Mouse (Mus musculus) midbrain, embryonic 16.5 days (tissue): ENCODE results near the gene Rad1. TPM values are rescaled to one million over a fixed set of nuclear protein-coding genes. Genes with fewer than 3 reads are reported as not detected.
"Not testable (repeated sequence)": the region's sequence is repeated elsewhere in the genome, so short reads cannot be mapped to it uniquely, and the experiment has no call there.

Source experiments
- ATAC-seq: fragments of 200-750 bp; cut with Nextera tagmentation; 2 replicates; pipeline ENCODE4 v1.8.0; 2017; ENCODE audit warnings: moderate TSS enrichment
- H3K27ac ChIP-seq: fragments of 300-500 bp; sonication (generic); 2 replicates; pipeline ENCODE4 v1.5.1; 2014; ENCODE audit warnings: mild to moderate bottlenecking, low read length, mixed read lengths
- H3K27me3 ChIP-seq: fragments of 300-500 bp; sonication (generic); 2 replicates; pipeline ENCODE4 v1.6.1; 2014; ENCODE audit warnings: low read depth, low read length, mixed read lengths; ENCODE audit not compliant: control insufficient read depth, insufficient read depth
- H3K36me3 ChIP-seq: fragments of 300-500 bp; sonication (generic); 2 replicates; pipeline ENCODE4 v1.6.1; 2014; ENCODE audit warnings: mild to moderate bottlenecking, low read length, moderate library complexity, mixed read lengths; ENCODE audit not compliant: control insufficient read depth, insufficient read depth
- H3K4me1 ChIP-seq: fragments of 300-500 bp; sonication (generic); 2 replicates; pipeline ENCODE4 v1.6.1; 2014; ENCODE audit warnings: mild to moderate bottlenecking, low read length, mixed read lengths; ENCODE audit not compliant: control insufficient read depth, insufficient read depth
- H3K4me2 ChIP-seq: fragments of 300-500 bp; sonication (generic); 2 replicates; pipeline ENCODE4 v1.6.1; 2014; ENCODE audit warnings: mild to moderate bottlenecking, low read length, mixed read lengths
- H3K4me3 ChIP-seq: fragments of 300-500 bp; sonication (generic); 2 replicates; pipeline ENCODE4 v1.5.1; 2014; ENCODE audit warnings: low read depth, mild to moderate bottlenecking, low read length, moderate library complexity, mixed read lengths
- H3K9ac ChIP-seq: fragments of 300-500 bp; sonication (generic); 2 replicates; pipeline ENCODE4 v1.6.1; 2014; ENCODE audit warnings: low read depth, low read length, mixed read lengths
- H3K9me3 ChIP-seq: fragments of 300-500 bp; sonication (generic); replicated peaks from 2 replicates; pipeline ENCODE4 v1.6.1; 2014; ENCODE audit warnings: mild to moderate bottlenecking, low read length, mixed read lengths; ENCODE audit not compliant: control insufficient read depth, poor library complexity, severe bottlenecking
- WGBS: fragments of 180-500 bp; shearing (Covaris S2); extraction: QIAGEN DNeasy Blood & Tissue Kit; methylation state at CpG from one replicate; pipeline ENCODE4 v1.1.7; 2014; 5-methylcytosine and 5-hydroxymethylcytosine counted together
- polyA plus RNA-seq: library from polyadenylated mRNA; unstranded; fragments of >200 nt; fragmentation: Nextera tagmentation; extraction: Ambion mirVana; gene quantifications from 2 replicates; pipeline ENCODE4 v1.2.1, GENCODE M21; 2015

The Rad1 gene
- polyA plus RNA-seq, 1 experiment from 2014 or later, result 20.1 TPM

- H3K4me3 ChIP-seq, result no peak overlapping the region
- H3K36me3 ChIP-seq, result no peaks in the 10 kb centered on the region
- WGBS, result 76% methylated on average over 5 of the region's 5 CpGs
- no peak for ATAC-seq
- H3K4me1 ChIP-seq, result no peaks in the 10 kb centered on the region
- no peaks in the 10 kb centered on the region for H3K9me3 ChIP-seq
- H3K27ac ChIP-seq, result no peak overlapping the region
- no peaks in the 10 kb centered on the region for H3K27me3 ChIP-seq
- H3K9ac ChIP-seq, result no peak overlapping the region
- H3K4me2 ChIP-seq, result no peak overlapping the region
Observed at GRCm38 (mm10) chr15:10499593-10499992, 13.8 kb downstream of the Rad1 start.

- no peaks in the 10 kb centered on the region for H3K9me3 ChIP-seq
- ATAC-seq, result no peak
- 85% methylated on average over 5 of the region's 5 CpGs for WGBS
- no peaks in the 10 kb centered on the region for H3K36me3 ChIP-seq
- H3K4me1 ChIP-seq, result no peaks in the 10 kb centered on the region
- H3K9ac ChIP-seq, result no peak overlapping the region
- no peak overlapping the region for H3K27ac ChIP-seq
- no peak overlapping the region for H3K4me3 ChIP-seq
- H3K27me3 ChIP-seq, result no peaks in the 10 kb centered on the region
- H3K4me2 ChIP-seq, result no peak overlapping the region
Observed at GRCm38 (mm10) chr15:10500035-10500434, 14.2 kb downstream of the Rad1 start.

- ATAC-seq, result peak; percentile 94
- WGBS, result 58% methylated on average over 11 of the region's 11 CpGs
- no peaks in the 10 kb centered on the region for H3K36me3 ChIP-seq
Observed at GRCm38 (mm10) chr15:10500838-10501719, 15.3 kb downstream of the Rad1 start.

GRCm38 (mm10) chr15:10506099-10506498, 20.3 kb downstream of the Rad1 start:
- H3K4me2 ChIP-seq, result no peak overlapping the region
- H3K9me3 ChIP-seq, result no peaks in the 10 kb centered on the region
- H3K4me1 ChIP-seq, result no peaks in the 10 kb centered on the region
- H3K27me3 ChIP-seq, result no peaks in the 10 kb centered on the region
- WGBS, result 79% methylated on average over 11 of the region's 11 CpGs
- no peak overlapping the region for H3K4me3 ChIP-seq
- H3K36me3 ChIP-seq, result no peaks in the 10 kb centered on the region
- no peak for ATAC-seq
- H3K9ac ChIP-seq, result no peak overlapping the region
- no peak overlapping the region for H3K27ac ChIP-seq

More at GRCm38 (mm10) chr15:10500838-10501719, 15.3 kb downstream of the Rad1 start:
- Histone ChIP-seq H3K9me3 (no peaks in the 10 kb centered on the region), H3K9ac (no peak overlapping the region), H3K27ac (no peak overlapping the region), H3K4me3 (no peak overlapping the region), H3K4me1 (no peaks in the 10 kb centered on the region), H3K27me3 (no peaks in the 10 kb centered on the region), H3K4me2 (no peak overlapping the region)

- ATAC-seq, result no peak
- no peaks in the 10 kb centered on the region for H3K27me3 ChIP-seq
- H3K4me2 ChIP-seq, result no peak overlapping the region
- WGBS, result 79% methylated on average over 7 of the region's 7 CpGs
- H3K27ac ChIP-seq, result no peak overlapping the region
- H3K4me3 ChIP-seq, result no peak overlapping the region
- H3K9ac ChIP-seq, result no peak overlapping the region
- no peaks in the 10 kb centered on the region for H3K36me3 ChIP-seq
- H3K9me3 ChIP-seq, result no peaks in the 10 kb centered on the region
- no peaks in the 10 kb centered on the region for H3K4me1 ChIP-seq
Observed at GRCm38 (mm10) chr15:10515166-10515565, 29.3 kb downstream of the Rad1 start.

GRCm38 (mm10) chr15:10525896-10526295, 40.1 kb downstream of the Rad1 start:
- Histone ChIP-seq H3K27me3 (no peaks in the 10 kb centered on the region), H3K9me3 (no peaks in the 10 kb centered on the region), H3K4me1 (no peaks in the 10 kb centered on the region), H3K36me3 (no peaks in the 10 kb centered on the region), H3K4me3 (no peak overlapping the region), H3K27ac (no peak overlapping the region), H3K4me2 (no peak overlapping the region), H3K9ac (no peak overlapping the region)
- no peak for ATAC-seq
- WGBS, result 73% methylated on average over 1 of the region's 1 CpGs

GRCm38 (mm10) chr15:10531352-10531751, 45.5 kb downstream of the Rad1 start:
- 80% methylated on average over 4 of the region's 4 CpGs for WGBS

GRCm38 (mm10) chr15:10533361-10533760, 47.5 kb downstream of the Rad1 start:
- not testable (repeated sequence) for H3K9me3 ChIP-seq, ATAC-seq, H3K9ac ChIP-seq, H3K36me3 ChIP-seq, H3K4me1 ChIP-seq, H3K4me2 ChIP-seq, H3K27ac ChIP-seq, H3K27me3 ChIP-seq, H3K4me3 ChIP-seq
- 93% methylated on average over 10 of the region's 10 CpGs for WGBS

More at GRCm38 (mm10) chr15:10531352-10531751, 45.5 kb downstream of the Rad1 start:
- Histone ChIP-seq H3K36me3 (no peaks in the 10 kb centered on the region), H3K4me2 (no peak overlapping the region), H3K9me3 (no peaks in the 10 kb centered on the region), H3K27ac (no peak overlapping the region), H3K4me1 (no peaks in the 10 kb centered on the region), H3K27me3 (no peaks in the 10 kb centered on the region), H3K4me3 (no peak overlapping the region), H3K9ac (no peak overlapping the region)
- ATAC-seq, result no peak

- no peak overlapping the region for H3K4me3 ChIP-seq
- H3K27me3 ChIP-seq, result no peaks in the 10 kb centered on the region
- H3K4me1 ChIP-seq, result no peaks in the 10 kb centered on the region
- no peaks in the 10 kb centered on the region for H3K36me3 ChIP-seq
- H3K9me3 ChIP-seq, result no peaks in the 10 kb centered on the region
- H3K9ac ChIP-seq, result no peak overlapping the region
- H3K4me2 ChIP-seq, result no peak overlapping the region
- ATAC-seq, result no peak
- 80% methylated on average over 5 of the region's 5 CpGs for WGBS
- H3K27ac ChIP-seq, result no peak overlapping the region
Observed at GRCm38 (mm10) chr15:10534591-10534990, 48.8 kb downstream of the Rad1 start.
